Mouse (Mus musculus) spleen, adult 12 weeks (tissue): ENCODE measurements around the gene Myadml2.

ENCODE experiments used
- DNase-seq: peaks from one replicate; pipeline ENCODE4 v3.0.0; 2022; ENCODE audit warnings: low spot score

The Myadml2 gene

GRCm38 (mm10) chr11:120661076-120661460 lies 13.1 kb upstream of the Myadml2 start, which contains the start of gene Notum:
Gene Notum, minus strand, starts transcription at chr11:120661175.
- no peak for DNase-seq

DNA sequence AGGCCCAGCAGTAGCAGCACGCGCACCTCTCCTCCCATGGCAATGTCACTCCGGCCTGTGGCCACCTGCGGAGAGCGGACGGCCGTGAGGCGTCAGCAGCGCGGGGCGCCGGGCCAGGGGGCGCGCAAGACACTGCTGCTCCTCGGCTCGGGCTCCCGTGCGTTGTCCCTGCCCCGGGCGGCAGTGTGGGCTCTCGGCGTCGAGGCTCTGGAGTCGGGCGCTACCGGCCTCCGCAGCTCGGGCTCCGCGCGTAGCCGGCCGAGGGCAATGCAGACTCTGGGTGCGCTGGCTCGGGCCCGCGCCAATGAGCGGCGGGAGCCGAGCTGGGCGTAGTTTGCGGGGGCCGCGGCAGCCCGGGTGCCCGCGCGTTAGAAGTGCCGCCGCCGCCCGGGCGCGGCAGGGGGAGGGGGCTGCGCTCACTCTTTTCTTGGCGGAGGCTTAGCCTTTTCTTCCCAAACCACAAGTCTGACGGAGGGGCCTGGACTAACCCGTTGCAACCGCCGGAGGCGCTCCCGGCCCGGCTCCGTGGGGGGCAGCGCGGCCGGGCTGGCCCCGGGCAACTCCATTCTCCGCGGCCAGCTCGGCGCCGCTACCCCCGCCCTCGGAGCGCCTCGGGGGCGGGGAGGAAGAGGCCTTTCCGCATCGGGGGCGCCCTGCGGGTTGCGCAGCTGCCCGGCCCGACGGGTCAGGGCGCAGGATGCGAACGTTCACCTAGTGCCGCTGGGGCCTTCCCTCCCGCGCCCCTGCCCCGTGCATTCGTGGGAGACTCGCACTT lies 12.5 kb upstream of the Myadml2 start:
- no peak for DNase-seq

- DNase-seq, result no peak
These were observed 11.7 kb upstream of the Myadml2 start for GRCm38 (mm10) chr11:120659509-120660300.

GRCm38 (mm10) chr11:120658876-120659410 lies 11.0 kb upstream of the Myadml2 start:
- DNase-seq, result peak; percentile 68

GRCm38 (mm10) chr11:120657301-120657700 lies 9.3 kb upstream of the Myadml2 start:
- DNase-seq, result no peak

DNA sequence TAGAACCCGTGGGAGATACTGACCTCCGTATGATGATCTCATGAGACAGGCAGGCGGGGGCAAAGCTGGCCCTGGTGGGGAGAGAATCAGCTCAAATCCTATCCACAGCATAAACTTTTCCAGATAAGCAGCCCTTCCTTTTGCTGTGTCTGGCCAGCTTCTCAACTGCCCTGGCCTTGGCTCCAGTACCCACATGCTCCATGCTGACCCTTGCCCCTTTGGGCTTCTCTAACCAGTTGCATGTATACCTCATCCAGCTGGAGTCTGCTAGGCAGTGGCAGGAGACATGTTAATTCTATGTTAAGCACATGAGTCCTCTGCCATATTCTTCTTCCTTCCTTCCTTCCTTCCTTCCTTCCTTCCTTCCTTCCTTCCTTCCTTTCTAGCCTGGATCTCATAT lies 6.8 kb upstream of the Myadml2 start:
- no peak for DNase-seq

DNA sequence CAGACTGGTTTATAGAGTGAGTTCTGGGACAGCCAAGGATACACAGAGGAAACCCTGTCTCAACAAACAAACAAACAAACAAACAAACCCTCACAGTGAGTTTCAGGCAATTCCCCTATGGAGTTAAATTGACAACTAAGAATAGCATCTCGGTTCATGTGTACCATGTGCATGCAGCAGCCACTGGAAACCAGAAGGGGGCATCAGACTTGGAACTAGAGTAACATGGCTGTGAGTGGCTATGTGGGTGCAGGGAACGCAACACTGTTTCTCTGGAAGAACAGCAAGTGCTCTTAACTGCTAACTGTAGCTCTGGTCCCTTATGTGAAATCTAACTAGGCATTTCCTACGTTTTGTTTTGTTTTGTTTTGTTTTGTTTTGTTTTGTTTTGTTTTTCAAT lies 3.9 kb upstream of the Myadml2 start:
- no peak for DNase-seq

DNA sequence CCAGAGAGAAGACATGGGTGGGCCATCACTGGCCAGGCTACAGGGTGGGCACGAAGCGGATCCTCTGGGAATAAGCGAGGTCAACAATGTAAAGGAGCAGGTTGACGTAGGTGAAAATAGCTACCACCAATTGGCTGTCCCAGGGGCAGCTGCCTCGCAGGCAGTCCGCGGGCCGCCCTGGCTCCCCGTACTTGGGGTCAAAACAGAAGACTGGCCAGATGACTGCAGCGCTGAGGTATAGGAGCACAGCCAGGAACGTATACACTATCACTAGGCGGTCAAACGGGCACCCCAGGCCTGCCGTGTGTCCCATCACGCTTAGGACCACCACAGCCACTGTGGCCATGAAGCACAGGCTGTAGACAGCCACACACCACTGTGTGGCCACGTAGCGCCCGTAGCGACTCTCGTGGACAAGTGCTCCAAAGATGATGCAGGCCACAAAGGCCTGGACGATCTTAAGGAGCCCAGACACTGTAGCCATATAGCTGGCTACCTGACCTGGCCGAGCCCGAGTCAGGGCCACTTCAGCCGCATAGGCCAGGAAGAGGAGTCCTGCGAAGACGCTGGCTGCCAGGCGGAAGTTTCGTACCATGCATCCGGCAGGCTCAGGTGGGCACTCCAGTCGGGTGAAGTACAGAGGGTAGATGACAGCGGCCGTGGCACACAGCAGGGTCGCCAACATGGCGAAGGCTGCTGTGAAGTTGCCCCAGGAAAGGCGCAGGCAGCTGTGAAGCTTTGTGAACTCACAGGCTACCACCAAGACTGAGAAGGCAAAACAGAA lies 719 bp downstream of the Myadml2 start:
- DNase-seq, result no peak

DNA sequence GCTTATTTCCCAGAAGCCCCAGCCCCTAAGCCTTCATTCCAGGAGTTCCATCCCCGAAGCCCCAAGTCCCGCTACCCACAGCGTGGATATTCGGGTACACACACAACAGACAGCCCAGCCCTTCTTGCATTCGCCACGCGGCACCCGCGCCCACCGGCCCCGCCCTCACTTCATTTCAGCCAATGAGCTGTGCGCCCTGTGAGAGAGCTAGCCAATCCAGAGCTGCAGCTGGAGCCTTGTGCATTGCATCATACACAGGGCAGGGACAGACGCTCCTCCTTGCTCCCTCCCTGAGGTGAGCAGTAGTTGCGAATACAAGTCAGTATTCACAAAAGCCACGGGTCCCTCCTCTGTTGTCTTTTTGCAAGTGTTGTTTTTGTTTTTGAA lies 4.4 kb downstream of the Myadml2 start, which contains the start of gene Pycr1:
Pycr1 (minus strand) TSS at position 169 of the 387 bp plus-strand sequence.
- DNase-seq, result peak; percentile 88

DNA sequence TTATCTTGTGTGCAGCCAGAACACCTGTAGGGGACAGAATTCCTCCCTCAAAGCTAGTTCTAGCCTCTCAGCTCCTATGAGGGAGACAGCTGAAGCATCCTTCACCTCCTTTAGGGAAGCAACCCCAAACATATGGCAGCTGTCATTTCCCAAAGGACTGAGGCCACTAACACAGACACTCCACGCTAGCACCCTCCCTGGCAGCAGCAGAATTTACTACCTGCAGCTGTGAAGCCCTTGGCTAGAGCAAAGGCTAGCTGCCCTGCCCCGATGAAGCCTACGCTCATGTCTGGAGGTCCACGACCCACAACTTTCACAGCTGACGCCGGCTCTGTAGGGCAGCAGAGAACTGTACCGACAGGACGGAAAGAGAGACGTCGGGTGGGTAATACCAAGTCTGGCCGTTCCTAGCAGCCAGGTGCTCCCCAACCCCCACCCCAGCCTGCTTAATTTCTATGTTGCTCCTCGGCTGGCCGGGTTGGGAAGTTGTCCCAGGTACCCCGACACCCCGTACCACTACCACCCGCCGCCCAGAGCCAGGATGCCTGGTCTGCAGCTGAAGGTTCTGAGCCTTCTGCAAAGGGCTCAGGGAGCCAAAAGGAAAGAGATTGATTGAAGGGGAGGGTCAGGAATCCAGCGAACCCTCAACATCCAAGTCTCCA lies 4.9 kb downstream of the Myadml2 start:
- no peak for DNase-seq

- DNase-seq, result no peak
These were observed 6.1 kb downstream of the Myadml2 start for GRCm38 (mm10) chr11:120641869-120642268.

DNA sequence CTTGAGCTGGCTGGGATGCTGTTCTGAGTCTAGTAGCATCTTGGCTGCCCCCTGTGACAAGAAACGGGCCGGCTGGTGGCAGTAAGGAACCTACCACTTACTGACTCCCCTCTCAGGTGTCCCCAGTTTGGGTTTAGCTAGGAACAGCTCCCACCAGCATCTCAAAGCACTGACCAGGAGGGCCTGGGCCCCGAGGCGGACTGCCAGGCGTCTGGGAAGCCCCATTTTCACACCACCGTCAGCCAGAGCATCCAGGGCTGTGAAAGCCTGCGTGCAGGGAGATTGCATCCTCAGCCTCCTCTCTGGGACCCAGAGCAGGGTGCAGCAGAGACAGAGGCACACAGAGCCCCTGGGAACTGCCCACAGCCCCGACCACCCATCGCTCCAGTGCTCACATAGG lies 6.7 kb downstream of the Myadml2 start:
- DNase-seq, result no peak

DNA sequence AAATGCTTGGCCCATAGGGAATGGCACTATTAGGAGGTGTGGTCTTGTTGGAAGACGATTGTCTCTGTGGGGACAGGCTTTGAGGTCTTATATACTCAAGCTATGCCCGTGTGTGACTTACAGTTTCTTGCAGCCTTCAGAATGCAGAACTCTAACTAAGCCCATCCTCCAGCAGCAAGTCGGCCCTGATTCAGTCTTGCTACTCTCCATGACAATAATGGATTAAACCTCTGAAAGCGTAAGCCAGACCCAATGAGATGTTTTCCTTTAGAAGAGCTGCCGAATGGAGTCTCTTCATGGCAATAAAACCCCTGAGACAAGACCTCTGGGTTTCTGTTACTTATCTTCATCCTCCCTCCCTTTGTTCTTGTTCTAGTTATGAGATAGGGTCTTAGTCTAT lies 13.1 kb downstream of the Myadml2 start:
- no peak for DNase-seq

DNA sequence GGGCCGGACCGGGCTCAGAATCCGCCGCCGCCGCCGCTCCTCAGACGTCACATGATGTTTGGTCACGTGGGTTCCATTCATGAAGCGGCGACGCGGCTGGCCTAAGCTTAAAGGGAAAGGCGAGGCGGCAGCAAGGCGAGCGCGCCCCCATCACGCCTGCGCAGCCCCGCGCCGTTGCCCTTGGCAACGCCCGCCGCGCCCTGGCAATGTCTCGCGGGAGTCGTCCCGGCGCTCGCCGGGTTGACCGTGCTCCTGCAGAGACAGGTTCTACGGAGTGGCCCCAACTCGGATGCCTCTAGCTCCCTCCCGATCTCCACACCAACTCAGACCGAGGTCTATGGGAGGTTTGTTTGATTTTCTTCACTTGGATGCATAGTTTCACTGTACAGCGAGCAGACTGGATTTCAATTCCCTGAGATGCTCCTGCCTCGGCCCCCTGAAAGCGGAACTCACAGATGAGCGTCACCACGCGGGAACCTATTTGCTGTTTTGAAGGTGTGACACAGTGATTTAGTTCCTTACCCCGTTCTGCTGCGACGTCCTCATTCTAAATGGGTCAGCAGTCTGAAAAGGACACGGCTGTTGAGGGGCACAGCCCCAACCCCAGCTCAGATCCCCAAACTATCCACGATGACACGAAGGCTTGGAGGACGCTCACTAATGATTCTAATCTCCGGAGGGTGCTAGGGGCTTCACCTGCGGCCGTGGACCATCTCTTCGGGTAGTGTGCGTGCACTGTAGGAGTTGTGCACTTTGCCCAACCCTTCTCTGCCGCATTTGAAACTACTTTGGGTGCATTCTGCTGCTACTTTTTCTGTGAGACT lies 14.2 kb downstream of the Myadml2 start, which contains the start of gene Mafg:
Mafg (minus strand) TSS at position 81 of the 824 bp plus-strand sequence.
- peak; percentile 87 for DNase-seq

DNA sequence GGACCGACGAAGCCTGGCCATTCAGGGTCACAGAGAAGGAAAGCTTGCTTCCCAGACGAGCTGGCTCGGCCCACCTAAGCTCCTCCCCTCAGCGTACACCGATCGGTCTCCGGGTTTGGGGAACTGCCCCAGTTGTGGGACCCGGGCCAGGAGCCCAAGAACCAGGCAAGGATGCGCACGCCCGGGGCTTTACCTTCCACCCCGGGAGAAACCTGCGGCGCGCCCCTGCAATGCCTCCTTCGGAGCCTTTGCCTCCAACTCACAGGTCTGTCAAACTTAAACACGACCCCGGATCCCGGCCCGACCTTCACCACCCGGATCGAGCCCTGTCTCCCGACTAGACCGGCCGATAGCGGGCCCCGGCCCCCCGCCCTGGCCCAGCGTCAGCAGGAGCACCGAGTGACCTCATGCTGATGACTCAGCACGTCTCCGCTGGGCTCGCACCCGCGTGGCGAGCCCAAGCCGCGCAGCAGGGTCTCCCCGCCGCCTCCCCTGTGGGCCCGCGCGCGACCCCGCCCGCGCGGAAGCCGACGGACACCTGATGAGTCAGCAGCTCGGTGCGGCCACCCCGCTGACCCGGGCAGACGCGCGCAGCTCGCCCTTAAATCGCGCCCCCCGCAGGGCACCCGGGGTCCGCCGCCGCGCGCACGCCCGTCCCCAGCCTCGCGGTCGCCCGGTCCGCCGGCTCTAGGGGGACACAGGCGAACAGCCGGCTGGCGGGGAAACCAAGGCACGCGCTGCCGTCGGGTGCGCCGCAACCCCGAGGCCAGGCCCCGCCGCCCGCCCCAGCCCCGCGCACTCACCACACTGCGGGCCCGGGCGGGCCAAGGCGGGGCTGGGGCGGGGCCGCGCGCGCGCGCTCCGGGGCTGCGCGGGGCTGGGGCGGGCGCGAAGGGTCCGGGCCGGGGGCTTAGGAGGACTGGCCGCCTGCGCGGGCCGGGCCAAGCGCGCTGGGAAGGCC lies 15.1 kb downstream of the Myadml2 start:
- peak; percentile 77 for DNase-seq

DNA sequence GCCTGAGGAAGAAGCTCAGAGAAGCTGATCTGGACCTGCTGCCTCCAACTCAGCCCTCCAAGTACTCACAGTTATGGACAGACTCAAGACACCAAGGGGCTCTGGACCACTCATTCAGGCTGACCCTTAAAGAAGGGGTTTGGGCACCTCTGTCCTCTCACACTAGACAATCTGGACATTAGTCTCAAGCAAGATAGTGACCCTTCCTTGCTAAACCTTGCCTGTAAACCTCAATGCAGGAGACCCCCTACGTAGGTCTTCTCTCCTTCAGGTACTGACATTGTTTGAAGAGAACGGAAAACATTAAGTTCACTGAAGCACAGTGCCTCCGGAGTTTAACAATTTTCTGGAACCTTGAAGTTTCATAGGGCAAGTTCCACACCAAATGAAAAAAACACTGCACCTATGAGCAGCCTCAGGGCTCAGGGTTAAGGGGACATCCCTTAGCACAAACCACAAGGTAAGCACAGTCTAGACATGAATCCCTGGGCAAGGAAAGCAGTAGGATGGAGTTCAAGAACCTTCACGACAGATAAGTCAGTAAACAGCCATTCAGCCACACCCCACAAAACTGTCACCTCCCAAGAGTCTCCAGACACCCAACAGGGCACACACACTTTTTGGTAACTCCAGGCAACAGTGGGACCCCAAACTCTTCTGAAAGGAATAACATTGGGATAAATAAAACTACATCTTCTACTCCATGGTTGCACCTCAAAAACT lies 16.1 kb downstream of the Myadml2 start:
- DNase-seq, result no peak

- DNase-seq, result no peak
These were observed 16.9 kb downstream of the Myadml2 start for GRCm38 (mm10) chr11:120630881-120631725.

GRCm38 (mm10) chr11:120630401-120630871 lies 17.5 kb downstream of the Myadml2 start:
- peak; percentile 51 for DNase-seq
